Mouse (Mus musculus): ENCODE results near the gene Golga1. TPM values are rescaled to one million over a fixed set of nuclear protein-coding genes. Genes with fewer than 3 reads are reported as not detected.
A peak's percentile ranks its signal among the peaks of the same experiment; 100 is the strongest.

The Golga1 gene
- total and polyA plus RNA-seq, 2 experiments from 2014 or later: 12.4 to 21.2 TPM

- Histone ChIP-seq H3K27ac (ENCODE audit: low read depth) (no peak overlapping the region), H3K4me2 (ENCODE audit: low read depth, low read length) (no peak overlapping the region), H3K27me3 (ENCODE audit: control insufficient read depth, insufficient read depth, low read length) (0 out of 2 replicates have a peak, but pooled peaks cover 3% of the 10 kb centered on the region), H3K9me3 (replicated peaks; ENCODE audit: control insufficient read depth, low read length) (no peaks in the 10 kb centered on the region), H3K4me1 (ENCODE audit: control insufficient read depth, insufficient read depth) (no peaks in the 10 kb centered on the region), H3K4me3 (ENCODE audit: low read depth, low read length) (no peak overlapping the region), H3K9ac (replicated peaks; ENCODE audit: low read depth, low read length) (no peak overlapping the region), H3K36me3 (replicated peaks; ENCODE audit: control insufficient read depth, insufficient read depth, low read length) (no peaks in the 10 kb centered on the region)
- no peak for DNase-seq (ENCODE audit: low spot score)
- WGBS: 75% methylated on average over 3 of the region's 3 CpGs
- TF ChIP-seq CTCF (IDR thresholded peaks at IDR 0.05; ENCODE audit: low read depth) (no peak), EP300 (IDR thresholded peaks at IDR 0.05; ENCODE audit: low read depth) (no peak)
- no peak for ATAC-seq (ENCODE audit: insufficient read depth, low read depth)
Observed at GRCm38 (mm10) chr2:38975181-38975580, 90.2 kb downstream of the Golga1 start.

- no peak overlapping the region for H3K9ac ChIP-seq (replicated peaks; ENCODE audit: low read depth, low read length)
- 0 out of 2 replicates have a peak, but pooled peaks cover 3% of the 10 kb centered on the region for H3K27me3 ChIP-seq (ENCODE audit: control insufficient read depth, insufficient read depth, low read length)
- H3K4me2 ChIP-seq (ENCODE audit: low read depth, low read length): no peak overlapping the region
- TF ChIP-seq CTCF (IDR thresholded peaks at IDR 0.05; ENCODE audit: low read depth) (no peak), EP300 (IDR thresholded peaks at IDR 0.05; ENCODE audit: low read depth) (no peak)
- H3K27ac ChIP-seq (ENCODE audit: low read depth): no peak overlapping the region
- DNase-seq (ENCODE audit: low spot score): no peak
- no peak overlapping the region for H3K4me3 ChIP-seq (ENCODE audit: low read depth, low read length)
- H3K36me3 ChIP-seq (replicated peaks; ENCODE audit: control insufficient read depth, insufficient read depth, low read length): no peaks in the 10 kb centered on the region
- WGBS: 40% methylated on average over 2 of the region's 2 CpGs
- H3K9me3 ChIP-seq (replicated peaks; ENCODE audit: control insufficient read depth, low read length): no peaks in the 10 kb centered on the region
- no peak for ATAC-seq (ENCODE audit: insufficient read depth, low read depth)
- no peaks in the 10 kb centered on the region for H3K4me1 ChIP-seq (ENCODE audit: control insufficient read depth, insufficient read depth)
Observed at GRCm38 (mm10) chr2:38974171-38974570, 91.2 kb downstream of the Golga1 start.

- Histone ChIP-seq H3K4me1 (ENCODE audit: control insufficient read depth, insufficient read depth) (no peaks in the 10 kb centered on the region), H3K27me3 (ENCODE audit: control insufficient read depth, insufficient read depth, low read length) (0 out of 2 replicates have a peak, but pooled peaks cover 3% of the 10 kb centered on the region), H3K36me3 (replicated peaks; ENCODE audit: control insufficient read depth, insufficient read depth, low read length) (no peaks in the 10 kb centered on the region), H3K4me2 (ENCODE audit: low read depth, low read length) (no peak overlapping the region), H3K9me3 (replicated peaks; ENCODE audit: control insufficient read depth, low read length) (no peaks in the 10 kb centered on the region), H3K9ac (replicated peaks; ENCODE audit: low read depth, low read length) (no peak overlapping the region), H3K4me3 (ENCODE audit: low read depth, low read length) (no peak overlapping the region), H3K27ac (ENCODE audit: low read depth) (no peak overlapping the region)
- no peak for TF ChIP-seq EP300 (IDR thresholded peaks at IDR 0.05; ENCODE audit: low read depth)
- TF ChIP-seq CTCF (IDR thresholded peaks at IDR 0.05; ENCODE audit: low read depth): no peak
- DNase-seq (ENCODE audit: low spot score) (no peak), ATAC-seq (ENCODE audit: insufficient read depth, low read depth) (no peak)
- 58% methylated on average over 7 of the region's 7 CpGs for WGBS
Observed at GRCm38 (mm10) chr2:38973701-38974100, 91.6 kb downstream of the Golga1 start.

- Histone ChIP-seq H3K27me3 (ENCODE audit: control insufficient read depth, insufficient read depth, low read length) (0 out of 2 replicates have a peak, but pooled peaks cover 1% of the 10 kb centered on the region), H3K4me1 (ENCODE audit: control insufficient read depth, insufficient read depth) (no peaks in the 10 kb centered on the region), H3K9me3 (replicated peaks; ENCODE audit: control insufficient read depth, low read length) (no peaks in the 10 kb centered on the region), H3K4me2 (ENCODE audit: low read depth, low read length) (no peak overlapping the region), H3K4me3 (ENCODE audit: low read depth, low read length) (no peak overlapping the region), H3K9ac (replicated peaks; ENCODE audit: low read depth, low read length) (no peak overlapping the region), H3K27ac (ENCODE audit: low read depth) (no peak overlapping the region), H3K36me3 (replicated peaks; ENCODE audit: control insufficient read depth, insufficient read depth, low read length) (no peaks in the 10 kb centered on the region)
- 25% methylated on average over 2 of the region's 2 CpGs for WGBS
- ATAC-seq (ENCODE audit: insufficient read depth, low read depth) (no peak), DNase-seq (ENCODE audit: low spot score) (peak; percentile 6)
- no peak for TF ChIP-seq CTCF (IDR thresholded peaks at IDR 0.05; ENCODE audit: low read depth)
- TF ChIP-seq EP300 (IDR thresholded peaks at IDR 0.05; ENCODE audit: low read depth): no peak
Observed at GRCm38 (mm10) chr2:38973223-38973622, 92.1 kb downstream of the Golga1 start.

- TF ChIP-seq EP300 (IDR thresholded peaks at IDR 0.05; ENCODE audit: low read depth): no peak
- TF ChIP-seq CTCF (IDR thresholded peaks at IDR 0.05; ENCODE audit: low read depth): no peak
- no peak for ATAC-seq (ENCODE audit: insufficient read depth, low read depth)
Observed at GRCm38 (mm10) chr2:38970057-38970456, 95.3 kb downstream of the Golga1 start.

GRCm38 (mm10) chr2:38969650-38970049 is 95.7 kb downstream of the Golga1 start:
- no peaks in the 10 kb centered on the region for H3K9me3 ChIP-seq (replicated peaks; ENCODE audit: control insufficient read depth, low read length)
- DNase-seq (ENCODE audit: low spot score): no peak
- H3K4me1 ChIP-seq (ENCODE audit: control insufficient read depth, insufficient read depth): no peaks in the 10 kb centered on the region
- ATAC-seq (ENCODE audit: insufficient read depth, low read depth): no peak
- H3K27me3 ChIP-seq (ENCODE audit: control insufficient read depth, insufficient read depth, low read length): no peaks in the 10 kb centered on the region
- 88% methylated on average over 2 of the region's 2 CpGs for WGBS
- TF ChIP-seq EP300 (IDR thresholded peaks at IDR 0.05; ENCODE audit: low read depth) (no peak), CTCF (IDR thresholded peaks at IDR 0.05; ENCODE audit: low read depth) (no peak)
- no peak overlapping the region for H3K4me2 ChIP-seq (ENCODE audit: low read depth, low read length)
- no peak overlapping the region for H3K9ac ChIP-seq (replicated peaks; ENCODE audit: low read depth, low read length)
- no peaks in the 10 kb centered on the region for H3K36me3 ChIP-seq (replicated peaks; ENCODE audit: control insufficient read depth, insufficient read depth, low read length)
- H3K4me3 ChIP-seq (ENCODE audit: low read depth, low read length): no peak overlapping the region
- H3K27ac ChIP-seq (ENCODE audit: low read depth): no peak overlapping the region

More at GRCm38 (mm10) chr2:38970057-38970456, 95.3 kb downstream of the Golga1 start:
- Histone ChIP-seq H3K9me3 (replicated peaks; ENCODE audit: control insufficient read depth, low read length) (no peaks in the 10 kb centered on the region), H3K4me3 (ENCODE audit: low read depth, low read length) (no peak overlapping the region), H3K9ac (replicated peaks; ENCODE audit: low read depth, low read length) (no peak overlapping the region), H3K4me1 (ENCODE audit: control insufficient read depth, insufficient read depth) (no peaks in the 10 kb centered on the region), H3K4me2 (ENCODE audit: low read depth, low read length) (no peak overlapping the region), H3K27me3 (ENCODE audit: control insufficient read depth, insufficient read depth, low read length) (no peaks in the 10 kb centered on the region), H3K36me3 (replicated peaks; ENCODE audit: control insufficient read depth, insufficient read depth, low read length) (no peaks in the 10 kb centered on the region), H3K27ac (ENCODE audit: low read depth) (no peak overlapping the region)
- WGBS: 62% methylated on average over 5 of the region's 5 CpGs
- no peak for DNase-seq (ENCODE audit: low spot score)

Other genes starting within 250 kb of the Golga1 start
- 0.99 and 8.7 TPM in 2 replicates for gene Nr6a1, start 137.9 kb downstream of the Golga1 start, total RNA-seq (2014; rRNA removed; ENCODE audit: low replicate concordance)
- 0.21 and 0.31 TPM in 2 replicates for gene Nr6a1, start 137.9 kb downstream of the Golga1 start, polyA plus RNA-seq (2015; fragmentation: Nextera tagmentation; extraction: Ambion mirVana)
- 12.7 and 19.5 TPM in 2 replicates for gene Olfml2a, start 133.6 kb downstream of the Golga1 start, total RNA-seq (2014; rRNA removed; ENCODE audit: low replicate concordance)
- gene Olfml2a, start 133.6 kb downstream of the Golga1 start, polyA plus RNA-seq (2015; fragmentation: Nextera tagmentation; extraction: Ambion mirVana): 3.3 and 3.4 TPM in 2 replicates
- 0.08 TPM in 1 of 2 replicates, not detected in the other for gene Wdr38, start 68.1 kb downstream of the Golga1 start, total RNA-seq (2014; rRNA removed; ENCODE audit: low replicate concordance)
- gene Wdr38, start 68.1 kb downstream of the Golga1 start, polyA plus RNA-seq (2015; fragmentation: Nextera tagmentation; extraction: Ambion mirVana): 0.83 and 1.1 TPM in 2 replicates
- 13.4 and 36.2 TPM in 2 replicates for gene Arpc5l, start 60.2 kb downstream of the Golga1 start, total RNA-seq (2014; rRNA removed; ENCODE audit: low replicate concordance)
- gene Arpc5l, start 60.2 kb downstream of the Golga1 start, polyA plus RNA-seq (2015; fragmentation: Nextera tagmentation; extraction: Ambion mirVana): 83.0 and 87.2 TPM in 2 replicates
- 54.2 and 56.4 TPM in 2 replicates for gene Rpl35, start 59.9 kb downstream of the Golga1 start, total RNA-seq (2014; rRNA removed; ENCODE audit: low replicate concordance)
- 539 and 573 TPM in 2 replicates for gene Rpl35, start 59.9 kb downstream of the Golga1 start, polyA plus RNA-seq (2015; fragmentation: Nextera tagmentation; extraction: Ambion mirVana)
- gene Scai, start 125.2 kb upstream of the Golga1 start, total RNA-seq (2014; rRNA removed; ENCODE audit: low replicate concordance): 8.3 and 19.1 TPM in 2 replicates
- gene Scai, start 125.2 kb upstream of the Golga1 start, polyA plus RNA-seq (2015; fragmentation: Nextera tagmentation; extraction: Ambion mirVana): 2.5 and 2.7 TPM in 2 replicates
- 35.0 and 54.1 TPM in 2 replicates for gene Ppp6c, start 160.9 kb upstream of the Golga1 start, total RNA-seq (2014; rRNA removed; ENCODE audit: low replicate concordance)
- 50.0 and 52.1 TPM in 2 replicates for gene Ppp6c, start 160.9 kb upstream of the Golga1 start, polyA plus RNA-seq (2015; fragmentation: Nextera tagmentation; extraction: Ambion mirVana)

Data from heart, postnatal 0 days (tissue).